Mouse (Mus musculus): ENCODE results near the gene Hist1h4i. TPM values are rescaled to one million over a fixed set of nuclear protein-coding genes. Genes with fewer than 3 reads are reported as not detected.

The Hist1h4i gene
- 26.1 and 35.7 TPM in 2 replicates for polyA plus RNA-seq (2012; rRNA removed)

DNA sequence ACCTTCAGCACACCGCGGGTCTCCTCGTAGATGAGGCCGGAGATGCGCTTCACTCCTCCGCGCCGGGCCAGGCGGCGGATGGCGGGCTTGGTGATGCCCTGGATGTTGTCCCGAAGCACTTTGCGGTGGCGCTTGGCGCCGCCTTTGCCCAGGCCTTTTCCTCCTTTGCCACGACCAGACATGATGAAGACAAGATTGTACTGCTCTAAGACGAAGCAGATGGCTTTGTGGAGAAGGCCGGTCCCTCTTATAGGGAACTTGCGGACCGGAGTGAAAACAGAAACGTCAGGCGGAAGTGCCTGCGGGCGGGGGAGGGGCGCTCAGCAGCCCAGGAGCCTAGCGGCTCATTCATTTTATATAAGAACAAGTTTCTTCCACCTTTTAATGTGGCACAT lies at the start of gene Hist1h4i:
Hist1h4i (minus strand) TSS at position 221 of the 395 bp plus-strand sequence.

GRCm38 (mm10) chr13:22084140-22084539 lies 43.0 kb upstream of the Hist1h4i start, which contains the start of gene Vmn1r188:
Vmn1r188 (plus strand) TSS chr13:22084440.

GRCm38 (mm10) chr13:22042568-22043502 lies 1.7 kb upstream of the Hist1h4i start, which contains the start of the genes Hist1h2ag and Hist1h2bj:
Hist1h2ag (minus strand) TSS chr13:22042944.
Hist1h2bj (plus strand) TSS chr13:22043214.

DNA sequence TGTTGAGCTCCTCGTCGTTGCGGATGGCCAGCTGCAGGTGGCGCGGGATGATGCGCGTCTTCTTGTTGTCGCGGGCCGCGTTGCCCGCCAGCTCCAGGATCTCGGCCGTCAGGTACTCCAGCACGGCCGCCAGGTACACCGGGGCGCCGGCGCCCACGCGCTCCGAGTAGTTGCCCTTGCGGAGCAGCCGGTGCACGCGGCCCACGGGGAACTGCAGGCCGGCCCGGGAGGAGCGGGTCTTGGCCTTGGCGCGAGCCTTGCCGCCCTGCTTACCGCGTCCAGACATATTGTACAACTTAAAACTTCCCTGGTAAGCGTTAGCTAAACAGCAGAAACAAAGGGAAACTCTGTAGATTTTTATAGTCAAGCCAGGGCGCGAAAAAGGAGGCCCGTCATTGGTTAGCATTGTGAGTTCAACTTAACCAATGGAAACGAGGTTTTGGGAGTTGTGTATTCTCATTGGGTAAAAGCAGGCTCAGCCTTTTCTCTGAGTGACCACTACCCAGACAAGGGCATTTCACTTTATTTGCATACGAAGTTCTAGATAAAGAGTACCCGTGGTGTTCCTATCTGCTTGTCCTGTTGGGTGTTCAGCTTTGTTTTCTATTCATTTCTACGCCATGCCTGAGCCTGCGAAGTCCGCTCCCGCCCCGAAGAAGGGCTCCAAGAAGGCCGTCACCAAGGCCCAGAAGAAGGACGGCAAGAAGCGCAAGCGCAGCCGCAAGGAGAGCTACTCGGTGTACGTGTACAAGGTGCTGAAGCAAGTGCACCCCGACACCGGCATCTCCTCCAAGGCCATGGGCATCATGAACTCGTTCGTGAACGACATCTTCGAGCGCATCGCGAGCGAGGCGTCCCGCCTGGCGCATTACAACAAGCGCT lies 5.7 kb downstream of the Hist1h4i start, which contains the start of the genes Hist1h2ah and Hist1h2bk:
Hist1h2ah (minus strand) TSS at position 302 of the 882 bp plus-strand sequence.
Hist1h2bk (plus strand) TSS at position 604 of the 882 bp plus-strand sequence.

GRCm38 (mm10) chr13:22009642-22010041 lies 31.5 kb downstream of the Hist1h4i start, which contains the start of gene Prss16:
Prss16 (minus strand) TSS chr13:22009742.

Other genes starting within 250 kb of the Hist1h4i start
- gene Hist1h2bq, start 231.2 kb downstream of the Hist1h4i start, polyA plus RNA-seq (2012; rRNA removed), result 8.2 and 8.5 TPM in 2 replicates
- gene Hist1h2ao, start 230.9 kb downstream of the Hist1h4i start, polyA plus RNA-seq (2012; rRNA removed), result 0.21 TPM in 1 of 2 replicates, not detected in the other
- gene Hist1h4m, start 229.6 kb downstream of the Hist1h4i start, polyA plus RNA-seq (2012; rRNA removed), result 0.50 TPM in 1 of 2 replicates, not detected in the other
- 20.1 and 31.8 TPM in 2 replicates for gene Hist1h4n, start 209.2 kb downstream of the Hist1h4i start, polyA plus RNA-seq (2012; rRNA removed)
- gene Hist1h2ap, start 207.9 kb downstream of the Hist1h4i start, polyA plus RNA-seq (2012; rRNA removed), result 31.6 and 43.2 TPM in 2 replicates
- gene Hist1h2br, start 207.6 kb downstream of the Hist1h4i start, polyA plus RNA-seq (2012; rRNA removed), result 3.8 and 12.2 TPM in 2 replicates
- gene Zfp184, start 96.3 kb downstream of the Hist1h4i start, polyA plus RNA-seq (2012; rRNA removed), result 13.1 and 15.7 TPM in 2 replicates
- gene Pom121l2, start 60.2 kb downstream of the Hist1h4i start, polyA plus RNA-seq (2012; rRNA removed), result not detected in 2 replicates
- gene Prss16, start 31.6 kb downstream of the Hist1h4i start, polyA plus RNA-seq (2012; rRNA removed), result 0.09 and 0.18 TPM in 2 replicates
- 2.9 and 4.5 TPM in 2 replicates for gene Hist1h2ah, start 5.8 kb downstream of the Hist1h4i start, polyA plus RNA-seq (2012; rRNA removed)
- 11.7 and 20.3 TPM in 2 replicates for gene Hist1h2bk, start 5.5 kb downstream of the Hist1h4i start, polyA plus RNA-seq (2012; rRNA removed)
- 32.8 and 39.2 TPM in 2 replicates for gene Hist1h2ag, start 1.6 kb upstream of the Hist1h4i start, polyA plus RNA-seq (2012; rRNA removed)
- 11.0 and 15.5 TPM in 2 replicates for gene Hist1h2bj, start 1.9 kb upstream of the Hist1h4i start, polyA plus RNA-seq (2012; rRNA removed)
- gene Vmn1r188, start 43.1 kb upstream of the Hist1h4i start, polyA plus RNA-seq (2012; rRNA removed), result under 0.01 TPM in 1 of 2 replicates, not detected in the other
- gene Vmn1r189, start 64.5 kb upstream of the Hist1h4i start, polyA plus RNA-seq (2012; rRNA removed), result not detected in 2 replicates
- gene Vmn1r191, start 142.6 kb upstream of the Hist1h4i start, polyA plus RNA-seq (2012; rRNA removed), result not detected in 2 replicates
- gene Vmn1r192, start 149.8 kb upstream of the Hist1h4i start, polyA plus RNA-seq (2012; rRNA removed), result not detected in 2 replicates
- not detected in 2 replicates for gene Vmn1r193, start 181.8 kb upstream of the Hist1h4i start, polyA plus RNA-seq (2012; rRNA removed)
- gene Vmn1r194, start 202.9 kb upstream of the Hist1h4i start, polyA plus RNA-seq (2012; rRNA removed), result not detected in 2 replicates
- not detected in 2 replicates for gene Vmn1r195, start 229.2 kb upstream of the Hist1h4i start, polyA plus RNA-seq (2012; rRNA removed)
- gene Vmn1r196, start 248.6 kb upstream of the Hist1h4i start, polyA plus RNA-seq (2012; rRNA removed), result not detected in 2 replicates

Measured in central nervous system, embryonic 14 days (tissue).